Mouse (Mus musculus) left cerebral cortex, adult 8-10 months (tissue): Measurements from ENCODE around the gene Cmtm5. TPM values are rescaled to one million over a fixed set of nuclear protein-coding genes. Genes with fewer than 3 reads are reported as not detected.
A peak's percentile ranks its signal among the peaks of the same experiment; 100 is the strongest.
"Not testable (repeated sequence)": the region's sequence is repeated elsewhere in the genome, so short reads cannot be mapped to it uniquely, and the experiment has no call there.

Source experiments
- DNase-seq, 2 experiments: peaks; one replicate each; pipeline ENCODE4 v3.0.0; 2022; ENCODE audit warnings: low spot score in 2 of 2
- total RNA-seq, 4 experiments: library from RNA; stranded (reverse); gene quantifications; 2 replicates each; pipeline ENCODE4 v1.2.4; 2022

Cmtm5 gene
- total RNA-seq, 4 experiments from 2014 or later = 60.3 to 67.9 (median 64.0) TPM

DNA sequence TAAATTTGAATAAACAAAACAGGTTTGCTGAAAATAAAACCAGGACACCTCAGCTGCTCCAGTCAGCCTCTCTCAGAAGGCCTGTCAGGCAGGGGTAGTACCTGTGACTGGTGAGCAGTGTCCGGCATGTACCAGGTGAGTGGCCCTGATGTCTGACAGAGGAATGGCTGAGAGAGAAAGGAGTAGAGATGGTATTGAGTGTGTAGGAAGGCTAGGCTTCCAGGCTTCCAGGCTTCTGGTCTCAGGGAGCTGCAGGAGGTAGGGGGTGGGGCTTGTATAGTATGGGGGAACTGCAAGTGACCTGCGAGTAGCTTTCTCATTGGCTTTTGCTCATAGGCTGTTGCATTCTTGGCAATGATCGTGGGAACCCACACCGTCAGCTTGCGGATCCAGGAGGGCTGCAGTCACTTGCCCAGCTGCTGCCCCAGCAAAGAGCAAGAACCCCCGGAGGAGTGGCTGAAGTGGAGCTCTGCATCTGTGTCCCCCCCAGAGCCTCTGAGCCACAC lies 3.4 kb upstream of the Cmtm5 start, which contains the start of gene Il25:
TSS of gene Il25 (plus strand) at position 51 of the 506 bp plus-strand sequence.
- DNase-seq = no peak

DNA sequence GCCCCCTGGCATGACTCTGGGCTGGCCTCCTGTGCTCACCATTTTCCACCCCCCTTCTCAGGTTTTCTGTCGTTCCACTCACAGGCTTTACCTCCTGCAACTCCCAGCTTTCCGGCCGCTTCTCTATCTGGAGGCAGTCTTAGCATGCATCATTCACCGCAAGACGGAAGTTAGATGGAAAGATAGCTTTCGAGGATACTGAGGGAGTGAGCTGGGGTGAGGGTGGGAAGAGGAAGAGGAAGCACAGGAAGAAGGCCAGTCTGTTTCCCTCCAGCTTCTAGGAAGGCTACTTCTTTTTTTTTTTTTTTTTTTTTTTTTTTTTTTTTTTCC lies 735 bp downstream of the Cmtm5 start:
- DNase-seq = no peak

DNA sequence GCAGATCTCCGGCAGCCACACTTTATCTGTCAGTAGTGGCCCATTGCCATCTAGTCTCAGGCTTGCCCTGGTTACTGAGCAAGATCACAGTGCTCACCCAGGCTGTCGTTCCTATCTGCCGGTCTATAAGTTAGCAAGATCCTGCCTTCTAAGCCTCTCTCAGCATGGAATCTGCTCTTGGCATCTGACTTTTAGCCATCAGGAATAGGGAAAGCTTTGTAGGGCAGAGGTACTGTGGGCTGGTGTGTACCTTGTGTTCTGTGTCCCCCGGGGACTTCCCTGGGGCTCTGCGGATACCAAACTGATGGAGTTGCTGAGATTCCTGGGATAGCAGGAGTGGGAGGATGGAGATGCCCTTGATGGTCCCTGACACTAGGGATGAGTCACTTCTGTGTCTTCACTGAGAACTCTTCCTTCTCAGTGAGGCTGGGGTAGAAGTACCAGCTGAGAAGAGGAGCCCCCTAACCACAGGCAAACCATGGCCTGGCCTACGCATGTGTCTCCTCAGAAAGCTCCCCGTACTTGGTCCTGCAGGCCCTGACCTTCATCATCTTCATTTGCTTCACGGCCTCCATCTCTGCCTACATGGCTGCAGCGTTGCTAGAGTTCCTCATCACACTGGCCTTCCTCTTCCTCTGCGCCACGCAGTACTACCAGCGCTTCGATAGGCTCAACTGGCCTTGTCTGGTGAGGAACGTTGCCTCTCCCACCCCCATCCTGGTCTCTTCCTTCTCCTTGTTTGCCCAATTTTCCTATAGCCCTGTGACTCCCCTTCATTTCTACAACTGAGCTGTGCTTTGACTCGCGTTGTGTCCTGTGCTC lies 1.5 kb downstream of the Cmtm5 start:
- DNase-seq = no peak

DNA sequence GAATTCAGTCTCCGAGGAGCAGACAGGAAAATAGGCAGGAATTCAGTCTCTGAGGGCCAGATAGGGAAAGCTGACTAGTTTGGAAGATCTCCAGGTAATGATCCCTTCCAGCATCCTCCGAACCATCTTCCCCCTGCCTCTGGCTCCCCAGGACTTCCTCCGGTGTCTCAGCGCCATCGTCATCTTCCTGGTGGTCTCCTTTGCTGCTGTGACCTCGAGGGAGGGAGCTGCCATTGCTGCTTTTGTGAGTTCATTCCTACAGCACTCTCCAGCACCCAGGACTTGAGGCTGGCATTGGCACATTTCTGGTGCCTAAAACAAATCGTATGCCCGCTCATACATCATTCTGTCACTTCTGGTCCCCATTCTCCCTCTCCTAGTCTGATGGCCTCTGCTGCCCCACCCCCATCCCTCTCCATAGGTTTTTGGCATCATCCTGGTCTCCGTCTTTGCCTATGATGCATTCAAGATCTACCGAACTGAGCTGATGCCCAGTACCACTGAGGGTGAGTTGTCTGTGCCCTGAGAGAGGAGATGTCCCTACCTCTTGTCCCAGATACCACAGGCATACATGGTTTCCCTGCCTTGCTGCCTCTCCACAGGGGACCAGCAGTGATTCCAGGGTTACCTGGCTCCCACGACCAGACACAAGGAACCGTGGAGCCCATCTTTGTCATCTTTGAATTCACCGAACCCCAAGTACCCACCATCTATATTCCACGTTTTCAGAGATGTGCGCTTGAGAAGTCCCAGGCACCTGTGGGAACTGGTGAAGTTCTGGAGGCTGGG lies 2.6 kb downstream of the Cmtm5 start:
- DNase-seq = no peak

DNA sequence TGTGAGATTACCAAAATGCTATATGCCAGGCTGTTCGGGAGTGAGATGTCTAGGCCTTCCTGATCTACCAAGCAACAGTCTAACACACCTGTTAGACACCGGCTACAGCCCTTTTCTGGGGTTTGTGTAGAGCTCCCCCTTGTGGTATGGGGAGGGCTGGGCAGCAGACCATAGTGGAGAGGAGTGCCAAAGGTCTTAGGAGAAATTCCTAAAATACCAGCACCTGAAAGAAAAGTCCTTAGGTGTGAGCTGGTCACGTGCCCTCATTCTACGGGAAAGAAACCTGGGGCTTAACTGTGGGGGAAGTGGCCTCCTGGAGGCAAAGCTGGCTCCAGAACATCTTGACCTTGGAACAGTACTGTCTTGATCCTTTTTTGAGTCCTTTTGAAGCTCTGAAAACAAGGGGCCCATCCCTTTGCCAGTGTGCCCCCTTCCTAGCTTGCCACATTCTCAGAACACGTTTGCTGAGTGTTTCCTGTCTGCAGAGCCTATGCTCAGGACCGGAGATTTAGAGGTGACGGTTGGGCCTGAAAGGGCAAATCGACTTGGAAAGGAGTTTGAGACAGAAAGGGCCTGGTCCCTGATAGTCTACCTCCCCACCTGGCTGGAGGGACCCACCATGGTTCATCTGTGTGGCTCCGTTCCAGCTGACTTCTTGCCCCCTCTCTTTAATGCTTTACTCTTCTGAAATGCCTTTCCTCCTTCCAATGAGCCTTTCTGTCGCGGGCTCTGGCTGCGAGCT lies 3.5 kb downstream of the Cmtm5 start:
- peak in 1 of 2 experiments; percentile 36 for DNase-seq

DNA sequence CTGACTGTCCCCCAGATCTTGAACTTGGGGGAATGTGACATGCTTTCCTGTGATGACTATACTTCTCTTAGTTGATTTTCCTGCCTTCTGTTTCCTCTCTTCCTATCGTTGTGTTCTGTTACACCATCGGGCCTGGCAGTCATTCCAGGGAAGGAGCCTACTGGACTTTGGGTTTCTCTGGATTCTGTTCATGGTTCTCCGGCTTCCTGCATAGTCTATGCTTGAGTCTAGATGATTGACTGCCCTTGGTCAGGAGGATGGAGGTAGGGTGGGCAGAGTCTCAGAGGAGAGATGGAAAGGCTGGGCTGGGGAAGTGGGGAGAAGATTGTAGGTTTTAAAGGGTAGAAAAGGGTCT lies 4.1 kb downstream of the Cmtm5 start:
- no peak for DNase-seq

DNA sequence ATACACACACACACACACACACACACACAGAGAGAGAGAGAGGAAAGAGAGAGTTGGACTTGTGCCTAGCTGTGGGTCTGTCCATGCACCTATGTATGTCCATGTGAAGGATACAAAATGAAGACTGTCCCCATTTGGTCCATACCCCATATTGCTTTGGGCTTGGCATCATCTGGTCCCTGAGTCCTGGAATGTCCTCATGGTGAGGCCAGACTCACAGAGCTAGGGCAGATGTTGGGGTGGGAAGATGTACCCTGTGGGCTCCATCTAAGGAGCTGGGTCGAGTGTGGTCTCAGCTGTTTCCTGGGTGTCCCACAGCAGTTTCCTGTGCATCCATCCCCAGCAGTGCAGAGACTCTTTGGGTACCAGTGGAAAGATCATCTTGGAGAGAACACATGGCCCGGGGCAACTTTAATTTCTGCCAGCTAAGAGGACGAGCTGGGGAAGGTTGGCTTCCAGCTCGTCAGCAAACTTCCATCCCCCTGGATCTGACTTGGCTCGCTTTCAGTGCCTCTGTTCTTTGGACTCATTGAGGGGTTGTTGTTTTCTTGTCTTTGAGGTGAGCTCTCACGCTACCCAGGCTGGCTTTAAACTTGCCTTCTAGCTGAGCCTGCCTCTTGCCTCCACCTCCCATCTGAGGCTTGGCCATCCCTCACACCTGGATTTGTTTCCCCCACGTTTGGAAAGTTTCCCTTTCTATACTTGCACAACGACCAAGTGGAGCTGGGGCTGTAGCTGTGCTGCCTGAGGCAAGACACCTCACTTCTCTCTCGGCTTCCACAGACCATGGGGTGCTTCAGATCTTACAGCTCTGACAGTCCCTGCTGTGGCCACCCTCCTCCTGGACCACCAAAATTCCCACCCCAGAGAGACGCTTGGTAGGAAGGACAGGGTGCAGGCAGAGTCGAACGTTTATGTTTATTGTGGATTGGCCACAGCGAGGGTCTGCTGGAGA lies 5.2 kb downstream of the Cmtm5 start:
- no peak for DNase-seq

DNA sequence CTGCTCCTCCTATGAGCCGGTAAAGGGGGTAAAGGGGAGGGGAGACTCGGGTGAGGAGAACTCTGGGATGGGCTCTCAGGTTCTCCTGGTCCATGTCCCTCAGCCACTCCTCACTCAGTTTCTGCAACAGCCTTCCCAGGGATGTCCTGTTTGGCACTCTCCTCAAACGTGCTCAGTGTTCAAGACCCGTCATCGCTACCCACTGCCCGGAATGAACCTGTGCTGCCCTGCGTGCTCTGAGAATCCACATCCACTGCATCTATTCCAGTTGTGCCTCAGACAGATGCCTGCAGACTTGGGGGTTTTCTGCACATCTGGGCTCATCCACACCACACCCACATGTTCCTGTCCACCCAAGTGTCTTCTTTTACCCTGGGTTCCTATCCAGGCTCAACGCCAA lies 6.4 kb downstream of the Cmtm5 start:
- no peak for DNase-seq

DNA sequence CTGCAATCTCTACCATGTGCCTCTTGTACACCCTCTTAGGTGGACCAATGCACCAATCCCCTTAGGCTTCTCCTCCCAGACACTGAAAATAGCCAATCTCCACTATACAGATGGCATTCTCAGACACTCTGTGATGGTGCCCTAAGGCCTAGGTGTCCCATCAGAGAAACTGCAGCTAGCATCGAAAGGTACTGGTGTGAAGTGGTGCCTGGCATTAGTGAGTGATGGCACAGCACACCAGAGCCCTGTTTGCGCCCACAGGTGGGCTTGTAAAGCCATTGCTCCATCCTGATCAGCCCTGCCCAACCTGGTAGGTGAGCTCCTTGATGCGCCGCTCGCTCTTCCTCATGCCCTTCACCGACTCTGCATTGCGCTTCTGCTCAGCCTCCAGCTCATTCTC lies 7.9 kb downstream of the Cmtm5 start:
- no peak for DNase-seq

DNA sequence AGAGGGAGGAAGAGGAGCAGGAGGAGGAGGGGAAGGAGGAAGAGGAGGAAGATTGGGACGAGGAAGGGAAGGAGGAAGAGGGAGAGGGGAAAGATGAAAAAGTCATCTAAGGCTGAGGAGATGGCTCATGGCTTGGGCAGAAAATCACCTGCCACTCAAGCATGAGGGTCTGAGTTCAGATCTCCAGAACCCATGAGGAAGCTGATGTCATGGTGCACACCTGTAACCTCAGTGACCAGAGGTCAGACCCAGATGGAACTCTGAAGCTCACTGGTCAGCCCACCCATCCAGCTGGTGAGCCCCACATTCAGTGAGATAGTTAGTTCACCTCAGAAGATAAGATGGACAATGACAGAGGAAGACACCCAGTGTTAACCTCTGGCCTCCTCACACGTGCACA lies 8.9 kb downstream of the Cmtm5 start:
- DNase-seq = no peak

DNA sequence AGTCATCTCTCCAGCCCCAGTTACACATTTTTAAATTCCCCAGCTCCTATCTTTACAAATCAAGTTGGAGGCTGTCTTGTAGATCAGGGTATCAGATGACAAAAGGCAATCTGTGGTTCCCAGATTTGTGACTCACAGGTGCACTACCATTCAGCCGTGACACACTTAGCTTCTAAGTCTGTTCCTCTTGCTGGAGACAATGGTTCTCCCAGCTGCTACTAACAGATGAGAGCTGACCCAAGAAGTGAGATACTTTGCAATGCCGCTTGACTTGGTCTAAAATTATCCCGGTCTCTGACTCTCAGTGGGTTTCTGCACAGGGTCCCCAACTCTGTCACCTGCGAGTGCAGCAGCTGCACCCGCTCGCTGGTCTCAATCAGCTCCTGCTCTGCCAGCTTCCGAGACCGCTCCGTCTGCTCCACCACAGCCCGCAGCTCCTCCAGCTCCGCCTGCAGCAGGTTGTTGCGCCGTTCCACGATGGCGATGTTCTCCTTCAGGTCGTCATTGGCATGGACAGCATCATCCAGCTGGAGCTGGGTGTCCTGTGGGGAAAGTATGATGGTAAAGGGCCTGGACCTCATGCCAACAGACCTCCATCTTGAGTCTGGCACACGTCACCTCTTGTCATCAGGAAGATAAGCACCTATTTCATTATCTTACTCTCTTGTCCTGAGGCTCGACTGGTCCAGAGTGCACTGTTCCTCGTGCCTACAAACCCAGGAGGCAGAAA lies 10.1 kb downstream of the Cmtm5 start:
- no peak for DNase-seq

DNA sequence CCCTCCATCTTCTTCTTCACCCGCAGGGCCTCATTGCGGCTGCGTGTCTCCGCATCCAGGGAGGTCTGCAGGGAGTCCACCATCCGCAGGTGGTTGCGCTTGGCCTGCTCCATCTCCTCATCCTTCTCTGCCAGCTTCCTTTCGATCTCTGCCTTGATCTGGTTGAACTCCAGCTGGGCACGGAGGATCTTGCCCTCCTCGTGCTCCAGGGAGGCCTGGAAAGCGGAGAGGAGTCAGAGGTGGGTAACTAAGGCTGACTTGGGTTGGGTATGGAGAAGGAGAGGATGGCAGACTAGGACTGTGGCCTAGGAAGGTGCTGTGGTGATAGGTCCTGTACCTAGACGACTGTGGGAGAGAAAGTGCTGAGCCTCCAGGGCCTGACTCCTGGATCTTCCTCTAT lies 10.9 kb downstream of the Cmtm5 start:
- DNase-seq = not testable (repeated sequence)

DNA sequence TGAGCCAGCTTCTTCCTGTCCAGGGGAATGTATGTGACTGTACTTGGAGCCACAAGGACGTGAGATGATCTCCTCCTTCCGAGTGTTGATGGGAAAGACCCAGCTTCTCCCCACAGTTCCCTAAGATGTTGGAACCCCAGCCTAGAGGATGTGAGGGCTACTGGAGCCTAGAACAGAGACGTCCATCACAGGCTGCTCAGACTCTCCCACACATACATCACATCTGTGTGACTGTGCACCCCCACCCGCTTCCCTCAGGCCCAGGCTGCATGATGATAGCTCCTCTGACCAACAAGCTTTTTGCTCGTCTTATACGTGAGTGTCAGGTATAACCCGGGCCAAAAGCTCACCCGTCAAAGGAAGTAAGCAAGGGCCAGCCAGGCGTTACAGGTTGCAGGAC lies 12.7 kb downstream of the Cmtm5 start:
- DNase-seq = no peak

DNA sequence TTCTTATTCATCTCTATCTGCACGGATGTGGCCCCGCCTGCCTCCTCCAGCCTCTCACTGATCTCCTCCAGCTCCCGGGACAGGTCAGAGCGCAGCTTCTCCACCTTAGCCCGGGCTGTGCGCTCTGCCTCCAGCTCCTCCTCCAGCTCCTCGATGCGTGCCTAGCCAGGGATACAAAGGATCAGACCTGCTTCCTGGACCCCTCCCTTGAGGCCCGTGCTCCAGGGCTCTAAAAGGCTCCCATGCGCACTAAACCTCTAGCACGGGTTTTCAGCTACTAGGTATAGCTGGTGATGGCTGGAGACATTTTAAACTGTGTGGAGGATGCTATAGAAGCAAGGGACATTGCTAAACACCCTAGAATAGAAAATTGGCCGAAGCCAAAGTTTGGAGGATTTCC lies 14.4 kb downstream of the Cmtm5 start:
- no peak for DNase-seq

DNA sequence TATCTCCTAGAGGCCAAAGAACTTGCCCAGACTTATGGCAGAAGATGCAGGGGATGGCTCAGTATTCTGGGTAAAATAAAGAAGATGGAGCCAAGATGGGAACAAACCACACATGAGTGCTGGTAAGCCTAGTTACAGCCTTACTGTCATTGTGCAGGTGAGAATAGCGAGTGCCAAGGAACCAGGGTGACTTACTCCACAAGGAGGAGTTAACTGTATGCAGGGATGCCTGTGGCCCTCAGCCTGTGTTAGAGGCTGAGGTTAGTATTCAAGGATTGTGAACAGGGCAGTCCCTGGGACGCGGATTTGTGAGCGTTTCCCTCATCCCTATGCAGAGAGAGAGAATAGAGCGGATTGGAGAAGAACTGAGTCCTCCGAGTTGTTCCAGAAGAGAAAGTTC lies 15.5 kb downstream of the Cmtm5 start:
- no peak for DNase-seq

DNA sequence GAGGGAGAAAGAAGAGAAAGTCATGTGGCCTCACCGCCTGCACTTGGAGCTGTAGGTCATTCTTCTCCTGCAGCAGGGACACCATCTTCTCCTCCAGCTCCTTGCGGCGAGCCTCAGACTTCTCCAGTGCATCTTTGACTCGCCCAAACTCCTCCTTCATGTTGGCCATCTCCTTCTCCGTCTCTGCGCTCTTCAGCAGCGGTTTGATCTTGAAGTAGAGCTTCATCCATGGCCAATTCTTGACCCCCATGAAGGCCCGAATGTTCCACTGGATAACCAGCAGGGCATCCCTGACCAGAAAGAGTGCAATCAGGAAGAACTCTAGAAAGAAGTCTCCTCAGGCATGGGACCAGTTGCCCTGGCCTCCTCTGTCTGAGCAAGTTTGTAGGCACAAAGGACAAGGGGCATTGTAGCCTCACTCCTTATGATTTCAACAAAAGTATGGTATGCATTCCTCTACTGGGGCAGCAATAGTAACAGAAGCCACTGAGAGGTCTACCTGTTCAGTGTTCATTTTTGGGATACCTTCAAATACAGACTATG lies 17.7 kb downstream of the Cmtm5 start:
- DNase-seq = no peak

DNA sequence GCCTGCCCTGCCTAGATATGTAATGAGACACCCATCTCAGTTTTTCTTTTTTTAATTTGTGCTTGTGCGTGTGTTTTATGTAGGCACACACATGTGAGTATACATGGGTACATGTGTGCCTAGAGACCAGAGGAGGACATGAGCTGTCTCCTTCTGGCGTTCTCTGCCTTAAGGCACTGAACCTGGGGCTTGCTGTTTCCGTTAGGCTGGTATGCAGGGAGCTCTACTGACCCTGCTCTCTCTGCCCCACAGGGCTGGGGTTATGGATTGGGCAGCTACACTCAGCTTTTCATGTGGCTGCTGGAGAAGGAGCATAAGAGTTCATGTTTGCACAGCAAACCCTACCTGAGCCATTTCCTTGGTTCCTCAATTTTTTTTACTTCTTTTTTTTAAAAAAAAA lies 18.4 kb downstream of the Cmtm5 start:
- DNase-seq = no peak

DNA sequence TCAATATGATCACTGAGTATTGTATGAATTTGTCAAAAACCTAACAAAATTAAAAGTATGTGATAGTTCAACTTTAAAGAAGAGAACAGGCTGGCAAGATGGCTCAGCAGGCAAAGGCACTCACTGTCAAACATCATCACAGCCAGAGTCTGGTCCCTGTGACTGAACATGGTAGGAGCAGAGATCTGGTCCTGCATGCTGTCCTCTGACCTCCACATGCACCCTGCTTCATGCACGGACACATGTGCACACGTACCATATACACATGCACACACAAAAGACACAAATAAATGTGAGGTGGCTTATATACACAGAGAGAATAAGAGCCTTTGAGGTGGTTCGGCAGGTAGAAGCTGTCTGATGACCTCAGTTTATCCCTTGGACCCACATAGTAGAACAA lies 19.4 kb downstream of the Cmtm5 start:
- no peak for DNase-seq

DNA sequence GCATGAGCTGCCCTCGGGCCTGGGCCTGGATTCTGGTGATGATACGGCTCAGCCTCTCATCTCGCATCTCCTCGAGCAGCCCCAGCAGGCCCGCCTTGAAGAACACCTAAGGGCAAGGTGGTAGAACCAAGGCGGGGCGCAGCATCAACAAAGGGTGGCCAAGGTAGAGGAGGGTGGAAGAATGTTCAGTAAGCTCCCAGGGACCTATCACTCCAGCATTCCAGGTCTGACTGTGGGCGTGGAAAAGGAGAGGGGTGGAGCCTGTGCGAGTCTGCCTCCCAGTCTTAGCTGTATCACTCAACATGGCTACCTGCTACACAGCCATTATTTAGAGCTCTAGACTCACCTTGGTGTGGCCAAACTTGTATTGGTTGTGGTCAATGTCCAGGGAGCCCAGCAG lies 20.5 kb downstream of the Cmtm5 start:
- no peak for DNase-seq

DNA sequence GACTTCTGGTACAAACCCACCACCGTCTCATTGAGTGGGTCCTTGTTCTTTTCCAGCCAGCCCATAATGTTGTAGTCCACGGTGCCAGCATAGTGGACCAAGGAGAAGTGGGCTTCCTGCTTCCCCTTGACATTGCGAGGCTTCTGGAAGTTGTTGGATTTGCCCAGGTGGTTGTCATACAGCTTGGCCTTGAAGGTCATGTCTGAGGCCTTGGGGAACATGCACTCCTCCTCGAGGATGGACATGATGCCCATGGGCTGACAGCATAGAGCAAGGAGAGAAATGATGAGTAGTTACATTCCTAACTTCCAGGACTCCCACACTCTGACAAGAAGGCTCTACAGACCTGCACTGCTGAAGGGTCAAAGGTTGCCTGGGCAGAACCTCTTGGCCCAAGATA lies 22.4 kb downstream of the Cmtm5 start:
- no peak for DNase-seq
